Mouse (Mus musculus) neutrophil, adult 5-6 weeks (primary cell): ENCODE results near the gene Teddm1b. TPM values are rescaled to one million over a fixed set of nuclear protein-coding genes. Genes with fewer than 3 reads are reported as not detected.
"Not testable (repeated sequence)": the region's sequence is repeated elsewhere in the genome, so short reads cannot be mapped to it uniquely, and the experiment has no call there.

Experiments used
- ATAC-seq: fragments of 151-379, 151-347 bp; 2 replicates; pipeline ENCODE4 v1.8.0; 2017; ENCODE audit warnings: mild to moderate bottlenecking, moderate TSS enrichment; ENCODE audit not compliant: insufficient number of reproducible peaks, poor library complexity, low FRiP score, severe bottlenecking; ENCODE audit errors: extremely low read depth
- total RNA-seq: library from RNA; stranded (forward); fragments of 200-1000 nt; gene quantifications from 2 replicates; pipeline ENCODE4 v1.2.3, GENCODE M21; 2017

The Teddm1b gene
- 0.25 TPM in 1 of 2 replicates, not detected in the other for total RNA-seq

DNA sequence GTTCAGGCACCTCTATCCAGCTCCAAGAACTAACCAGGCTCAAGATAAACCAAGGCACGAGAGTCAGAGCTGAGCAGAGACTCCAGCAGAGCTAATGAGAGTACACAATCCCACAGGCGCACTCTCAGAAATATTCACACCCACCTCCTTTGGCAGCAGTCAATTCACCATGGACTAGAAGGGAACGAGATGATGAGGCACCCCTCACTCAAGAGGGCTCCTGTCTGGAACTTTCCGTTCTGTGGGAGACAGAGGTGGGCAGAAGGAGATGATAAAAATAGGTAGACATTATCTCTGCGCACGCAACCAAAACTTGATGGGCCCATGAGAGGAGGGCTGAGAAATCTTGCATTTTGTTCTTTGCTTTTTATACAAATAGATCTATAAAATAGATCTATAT, at the start of gene Teddm1b:
Teddm1b (plus strand) TSS at position 301 of the 400 bp plus-strand sequence.
- no peak for ATAC-seq

DNA sequence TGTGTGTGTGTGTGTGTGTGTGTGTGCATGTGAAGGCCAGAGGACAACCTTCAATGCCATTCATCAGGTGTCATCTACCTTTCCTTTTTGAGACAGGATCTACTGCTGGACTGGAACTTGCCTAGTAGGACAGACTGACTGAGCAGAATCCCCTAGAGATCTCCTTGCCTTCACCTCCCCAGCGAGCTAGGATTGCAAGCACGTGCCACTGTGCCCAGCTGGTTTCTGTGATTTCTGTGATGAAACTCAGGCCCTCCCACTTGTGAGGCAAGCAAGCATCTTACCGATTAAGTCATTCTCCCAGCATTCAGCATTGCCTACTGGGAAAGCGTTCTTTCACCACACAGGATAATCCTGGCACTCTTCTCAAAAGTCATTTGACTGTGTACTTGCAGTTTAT, 43.4 kb upstream of the Teddm1b start:
- ATAC-seq = no peak

DNA sequence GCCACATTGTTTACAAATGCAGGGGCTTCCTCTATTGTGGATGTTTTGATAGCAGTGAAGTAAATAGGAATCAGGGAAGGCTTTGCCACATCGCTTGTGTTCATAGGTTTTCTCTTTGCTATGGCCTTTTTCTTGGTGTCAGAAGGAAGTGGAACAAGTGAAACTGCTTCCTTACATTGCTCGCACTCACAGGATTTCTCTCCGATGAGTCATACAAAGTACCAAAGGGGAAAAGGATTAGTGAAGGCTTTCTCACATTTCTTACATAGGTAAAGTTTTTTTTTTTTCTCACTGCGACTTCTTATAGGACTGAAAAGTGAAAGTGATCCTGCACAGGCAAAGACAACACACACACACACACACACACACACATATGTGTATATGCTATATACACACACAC, 38.1 kb upstream of the Teddm1b start:
- no peak for ATAC-seq

DNA sequence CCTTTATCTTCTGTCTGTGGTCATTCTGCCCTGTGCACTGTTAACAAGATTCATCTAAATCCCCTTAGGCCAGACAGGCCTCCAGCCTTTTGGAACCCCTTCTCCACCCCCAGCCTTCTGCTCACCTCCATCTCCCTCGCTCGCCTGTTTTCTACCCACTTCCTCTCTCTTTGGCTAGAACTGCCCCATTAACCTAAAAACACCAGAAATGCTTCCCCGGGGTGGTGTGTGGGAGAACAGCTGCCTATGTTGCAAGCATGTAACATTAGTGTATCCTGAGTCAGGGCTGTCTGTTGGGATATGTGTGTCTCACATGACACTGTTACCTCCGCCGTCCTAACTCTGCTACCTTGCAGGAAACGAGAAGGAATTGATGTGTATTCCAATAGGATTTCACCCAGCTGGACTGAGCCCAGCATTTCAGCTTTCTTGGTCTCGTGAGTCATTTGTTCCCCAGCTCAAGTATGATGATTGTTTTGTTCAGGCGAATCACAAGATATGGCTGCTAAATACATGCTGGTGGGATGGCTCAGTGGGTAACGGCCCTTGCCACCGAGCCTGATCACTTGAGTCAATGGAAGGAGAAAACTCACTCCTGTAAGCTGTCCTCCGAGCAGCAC, 31.9 kb upstream of the Teddm1b start:
- no peak for ATAC-seq

DNA sequence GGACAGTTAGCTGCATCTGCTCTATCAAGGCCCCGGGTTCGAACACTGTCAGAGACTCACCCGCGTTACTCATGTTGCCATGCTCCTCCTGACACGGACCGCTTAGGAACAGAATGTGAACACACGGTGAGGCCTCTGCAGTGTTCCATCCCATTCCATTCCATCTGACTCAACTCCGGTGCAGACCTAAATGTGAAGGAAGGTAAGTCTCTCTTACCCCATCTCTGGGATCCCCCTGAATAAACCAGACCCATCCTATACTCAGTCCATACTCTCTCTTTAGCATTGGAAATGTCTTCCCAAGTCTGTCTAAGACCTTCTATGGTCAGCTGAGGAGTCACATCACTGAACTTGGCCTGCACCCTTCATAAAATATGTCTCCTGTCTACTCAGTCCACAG, 30.1 kb upstream of the Teddm1b start, which contains the start of gene Rgsl1:
Rgsl1 (minus strand) TSS at position 101 of the 400 bp plus-strand sequence.
- no peak for ATAC-seq

DNA sequence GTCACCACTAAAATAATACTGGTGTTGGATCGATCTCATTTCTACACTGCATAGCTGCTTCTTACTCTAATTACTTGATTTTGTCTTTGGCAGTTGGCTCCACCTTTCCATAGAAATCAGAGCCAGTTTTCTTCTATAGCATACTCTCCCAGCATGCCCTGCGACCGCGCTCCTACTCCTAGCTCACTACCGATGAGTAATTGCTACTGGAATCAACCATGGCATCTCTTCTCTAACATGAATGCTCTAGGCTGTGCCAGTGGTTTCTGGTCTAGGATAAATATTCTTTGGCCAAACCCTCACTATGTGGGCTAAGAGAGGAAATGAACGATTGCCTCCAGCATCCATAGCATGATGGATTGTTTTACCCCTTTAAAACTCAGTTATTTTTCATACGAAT, 27.7 kb upstream of the Teddm1b start:
- no peak for ATAC-seq

DNA sequence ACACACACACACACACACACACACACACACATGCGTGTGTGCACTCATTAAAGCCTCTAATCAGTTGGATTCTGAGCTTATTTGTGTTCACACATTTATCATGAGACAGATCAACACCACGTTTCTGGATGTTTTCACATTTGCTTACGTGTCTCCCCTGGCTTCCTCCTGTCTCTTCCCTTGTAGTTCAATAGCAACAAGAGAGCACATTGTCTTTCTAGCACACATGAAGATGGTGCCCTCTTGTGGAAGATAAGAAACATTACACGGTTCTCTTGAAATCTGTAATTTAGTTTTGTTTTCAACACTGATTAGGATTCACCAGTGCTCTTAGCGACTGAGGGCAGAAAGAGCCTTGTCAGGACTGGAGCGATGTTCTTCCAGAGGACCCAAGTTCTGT, 27.3 kb upstream of the Teddm1b start:
- ATAC-seq = no peak

DNA sequence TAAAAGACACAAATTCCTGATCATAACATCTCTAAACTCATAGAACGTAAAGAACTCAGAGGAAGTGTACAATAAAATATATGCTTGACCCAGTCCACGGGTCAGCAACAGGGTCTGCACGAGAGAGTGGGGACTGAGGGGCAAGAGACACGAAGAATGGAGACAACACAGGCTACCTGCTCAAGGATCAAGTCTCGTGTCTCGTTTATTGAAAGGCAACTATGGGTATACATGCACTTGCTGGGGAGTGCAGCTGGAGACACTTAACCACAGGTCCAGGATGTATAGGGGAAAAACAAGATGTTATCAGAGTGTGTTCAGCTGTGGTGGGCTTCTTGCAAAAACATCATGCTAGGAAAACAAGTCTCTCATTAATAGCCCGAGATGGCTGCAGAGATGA, 21.4 kb upstream of the Teddm1b start:
- not testable (repeated sequence) for ATAC-seq

DNA sequence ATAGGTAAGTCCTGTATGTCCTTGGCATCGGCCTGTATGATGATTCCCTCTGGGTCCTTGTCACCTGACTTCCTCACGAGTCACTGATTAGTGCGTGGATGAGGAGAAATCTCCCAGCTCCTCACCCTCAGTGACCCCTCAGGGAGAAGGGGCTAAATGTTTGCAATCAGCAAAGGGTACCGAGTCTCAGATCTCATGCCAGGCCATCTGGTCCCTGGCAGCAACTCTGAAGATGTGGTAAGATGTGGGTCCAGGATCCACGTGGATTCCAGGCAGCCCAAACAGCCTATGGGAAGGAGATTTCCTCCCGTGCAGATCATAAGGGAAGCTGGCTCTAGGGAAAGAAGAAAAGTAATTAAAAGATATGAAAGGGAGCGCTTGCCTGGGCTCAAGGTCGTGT, 18.2 kb upstream of the Teddm1b start:
- ATAC-seq = no peak

DNA sequence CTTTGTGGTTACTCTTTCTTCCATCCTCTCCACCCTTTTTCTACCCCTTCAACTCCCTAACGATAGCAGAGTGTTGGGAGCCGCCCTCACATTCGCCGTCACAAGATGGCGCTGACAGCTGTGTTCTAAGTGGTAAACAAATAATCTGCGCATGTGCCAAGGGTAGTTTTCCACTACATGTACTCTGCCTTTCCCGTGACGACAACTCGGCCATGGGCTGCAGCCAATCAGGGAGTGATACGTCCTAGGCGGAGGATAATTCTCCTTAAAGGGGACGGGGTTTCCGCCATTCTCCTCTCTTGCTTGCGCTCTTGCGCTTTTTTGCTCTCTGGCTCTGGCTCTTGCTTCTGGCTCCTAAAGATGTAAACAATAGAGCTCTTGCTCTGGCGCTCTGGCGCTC, 6.2 kb downstream of the Teddm1b start:
- not testable (repeated sequence) for ATAC-seq

DNA sequence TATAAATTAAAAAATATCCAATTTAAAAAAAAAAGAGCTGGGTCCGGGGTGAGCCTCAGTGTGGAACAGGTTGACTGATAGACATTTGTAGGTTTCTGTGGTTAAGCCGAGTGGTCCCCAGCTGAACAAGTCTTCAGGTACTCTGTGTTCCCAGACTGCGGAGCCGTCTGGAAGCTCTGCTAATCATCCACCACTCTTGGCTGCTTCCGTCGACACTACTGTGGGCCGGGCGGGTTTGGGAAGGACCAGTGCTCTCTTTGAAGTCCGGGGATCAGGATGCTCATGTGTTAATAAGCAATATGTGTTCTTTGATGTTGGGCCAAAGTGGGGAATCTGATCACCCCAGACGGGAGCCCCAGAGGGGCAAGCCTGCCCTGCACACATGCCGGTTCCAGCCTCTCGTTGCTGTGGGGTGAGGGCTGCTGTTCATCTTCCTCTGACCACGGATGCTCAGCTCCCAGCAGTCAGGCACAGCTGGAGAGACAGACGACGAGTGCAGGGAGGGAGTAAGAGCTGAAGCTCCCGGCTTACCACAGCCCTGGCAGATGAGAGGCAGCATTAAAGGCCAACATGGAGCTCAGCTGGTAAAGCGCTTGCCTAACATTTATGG, 12.0 kb downstream of the Teddm1b start:
- no peak for ATAC-seq

DNA sequence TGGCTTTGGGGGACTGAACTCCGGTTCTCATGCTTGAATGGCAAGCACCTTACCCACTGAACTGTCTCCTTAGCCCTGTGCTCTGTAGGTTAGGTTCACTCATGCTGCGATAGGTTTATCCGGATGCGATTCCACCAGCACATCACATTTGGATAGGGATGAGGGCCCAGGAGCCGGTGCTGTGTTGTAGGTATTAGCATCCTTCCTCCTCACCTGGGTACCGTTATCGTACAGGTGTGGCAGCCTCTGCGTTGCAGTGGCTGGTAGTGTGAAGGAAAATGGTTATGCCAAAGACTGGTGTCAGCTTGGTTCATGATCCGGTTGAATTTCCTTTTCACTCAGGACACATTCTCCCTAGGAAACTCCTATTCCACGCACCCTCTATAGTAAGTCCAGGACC, 16.0 kb downstream of the Teddm1b start:
- no peak for ATAC-seq

DNA sequence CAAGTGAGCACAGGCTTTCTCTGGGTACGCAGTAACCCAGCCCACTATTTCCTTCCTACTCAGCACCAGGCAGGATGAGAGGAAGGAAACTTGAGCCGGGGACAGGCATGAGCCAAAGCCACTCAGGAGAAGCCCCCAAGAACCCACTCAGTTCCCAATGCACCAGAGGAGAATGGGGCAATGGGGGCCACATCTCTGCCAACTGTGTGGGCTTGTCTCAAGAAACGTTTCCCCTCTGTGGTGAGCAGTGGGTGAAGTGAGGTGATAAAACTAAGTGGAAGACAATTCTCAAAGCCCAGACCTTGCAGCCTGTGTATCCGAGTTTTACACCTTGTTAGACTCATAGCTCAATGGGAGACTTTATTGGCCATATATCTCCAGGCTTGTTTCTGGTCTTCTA, 17.3 kb downstream of the Teddm1b start, which contains the start of gene Teddm1a:
Teddm1a (plus strand) TSS at position 301 of the 400 bp plus-strand sequence.
- no peak for ATAC-seq

DNA sequence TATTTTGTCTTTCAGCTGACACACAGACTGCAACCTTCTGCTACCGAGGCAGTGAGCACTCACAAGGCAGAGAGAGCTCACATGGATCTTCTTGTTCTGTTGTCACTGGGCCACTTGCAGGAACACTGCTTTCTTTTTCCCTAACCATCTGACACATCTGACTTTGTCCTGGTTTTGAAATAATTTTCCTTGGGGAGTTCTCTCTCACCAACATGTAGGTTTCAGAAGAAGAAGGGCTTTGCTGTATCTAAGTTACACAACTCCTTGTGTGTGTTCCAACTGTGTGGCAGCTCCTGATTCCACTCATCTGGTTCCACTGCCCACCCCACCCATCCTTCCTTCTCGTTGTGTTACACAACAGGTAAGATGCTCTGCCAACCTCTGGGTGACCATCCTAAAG, 19.6 kb downstream of the Teddm1b start:
- no peak for ATAC-seq

DNA sequence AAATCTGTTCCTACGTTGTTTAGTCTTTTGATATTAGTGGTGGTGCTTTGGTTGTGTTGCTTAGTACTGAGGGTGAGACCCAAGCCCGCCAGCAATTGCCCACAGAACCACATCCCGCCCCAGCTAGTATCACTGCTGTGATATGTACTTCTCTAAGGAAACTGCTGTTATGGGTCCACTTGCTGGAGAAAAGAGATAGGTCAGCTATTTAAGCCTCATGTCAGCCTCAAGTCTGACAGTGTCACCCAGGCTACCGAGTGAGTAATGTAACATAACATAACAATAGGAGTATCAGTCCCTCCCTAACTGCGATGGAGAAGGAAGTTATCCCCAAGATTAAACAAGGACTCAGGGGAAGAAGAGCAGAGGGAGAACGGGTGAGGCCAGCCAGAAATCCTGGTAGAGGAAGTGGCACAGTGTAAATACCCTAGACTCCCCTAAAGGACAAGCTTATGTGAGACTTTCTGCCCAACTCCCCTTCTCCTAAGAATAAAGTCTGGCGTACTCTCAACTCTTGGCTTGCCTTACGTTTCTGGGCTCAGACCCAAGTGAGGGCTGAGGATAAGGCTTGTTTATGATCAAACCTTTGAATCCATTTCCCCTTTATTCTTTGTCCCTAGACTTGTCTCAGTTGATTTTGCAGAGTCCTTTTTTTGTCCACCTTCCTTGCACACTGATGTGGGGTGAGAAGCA, 20.2 kb downstream of the Teddm1b start:
- no peak for ATAC-seq

DNA sequence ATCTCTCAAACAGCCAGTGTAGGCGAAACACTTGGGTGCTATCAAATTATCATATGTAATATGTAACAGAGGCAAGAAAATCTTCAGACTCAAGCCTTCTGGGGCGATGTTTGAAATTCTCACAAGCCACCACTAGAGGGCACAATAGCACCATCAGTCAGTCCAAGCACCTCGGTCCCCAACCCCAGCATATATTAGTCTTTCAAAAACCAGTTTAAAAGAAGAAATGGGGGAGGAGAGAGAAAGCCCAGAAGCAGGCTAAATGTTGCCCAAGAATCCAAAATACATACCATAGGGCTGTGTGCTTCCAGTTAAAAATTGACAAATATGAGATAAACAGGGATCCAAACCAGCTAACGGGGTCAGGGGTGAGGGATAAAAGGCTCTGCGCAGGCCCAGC, 20.8 kb downstream of the Teddm1b start:
- peak; percentile 51; the same call in 1 of the 2 replicates for ATAC-seq

DNA sequence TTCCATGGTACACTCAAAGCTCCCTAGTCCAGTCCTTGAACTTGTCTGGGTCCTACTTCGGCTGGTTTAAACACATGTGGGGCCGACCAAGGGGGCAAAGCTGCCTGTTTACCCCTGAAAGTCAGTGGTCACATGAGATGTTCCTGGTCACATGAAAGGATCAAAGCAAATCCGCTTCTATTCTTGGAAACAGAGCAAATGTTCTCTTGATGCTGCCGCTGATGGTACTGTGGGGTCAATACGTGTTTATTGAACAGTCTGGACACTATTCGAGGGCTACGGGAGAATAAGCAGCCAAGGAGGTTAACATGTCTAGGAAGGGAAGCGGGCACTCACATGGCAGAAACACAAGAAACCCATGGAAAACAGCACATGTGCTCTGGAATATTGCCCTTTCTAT, 23.1 kb downstream of the Teddm1b start:
- ATAC-seq = no peak

DNA sequence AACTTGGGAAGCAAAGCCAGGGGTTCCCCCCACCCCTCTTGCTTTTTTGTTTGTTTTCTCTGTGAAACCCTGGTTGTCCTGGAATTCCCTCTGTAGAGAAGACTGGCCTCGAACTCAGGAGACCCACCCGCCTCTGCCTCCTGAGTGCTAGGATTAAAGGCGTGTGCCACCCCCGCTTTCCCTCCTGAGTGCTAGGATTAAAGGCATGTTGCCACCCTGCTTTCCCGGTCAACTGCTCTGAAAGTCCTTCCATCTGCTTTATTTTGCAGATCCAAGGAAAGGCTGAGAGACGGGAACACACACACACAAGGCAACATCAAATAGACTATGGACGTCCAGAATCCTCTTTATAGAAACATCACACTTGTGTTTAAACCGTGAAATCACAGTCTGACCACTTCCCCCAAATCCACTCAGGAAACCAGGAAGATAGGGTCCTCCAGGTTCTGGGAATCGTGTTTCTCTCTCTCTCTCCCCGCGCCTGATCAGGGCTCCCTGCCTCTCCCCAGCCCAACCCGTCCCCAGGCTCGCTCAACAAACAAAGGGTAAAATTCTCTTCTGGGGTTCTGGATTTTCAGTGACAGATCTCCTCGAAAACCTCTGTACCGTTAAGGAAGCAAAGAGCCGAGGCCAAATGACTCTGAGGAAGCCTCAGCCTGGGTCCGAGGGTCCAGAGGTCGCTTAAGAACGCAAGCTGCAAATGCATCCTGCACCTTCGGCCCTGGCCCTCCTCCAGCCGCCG, 25.0 kb downstream of the Teddm1b start:
- ATAC-seq = no peak

DNA sequence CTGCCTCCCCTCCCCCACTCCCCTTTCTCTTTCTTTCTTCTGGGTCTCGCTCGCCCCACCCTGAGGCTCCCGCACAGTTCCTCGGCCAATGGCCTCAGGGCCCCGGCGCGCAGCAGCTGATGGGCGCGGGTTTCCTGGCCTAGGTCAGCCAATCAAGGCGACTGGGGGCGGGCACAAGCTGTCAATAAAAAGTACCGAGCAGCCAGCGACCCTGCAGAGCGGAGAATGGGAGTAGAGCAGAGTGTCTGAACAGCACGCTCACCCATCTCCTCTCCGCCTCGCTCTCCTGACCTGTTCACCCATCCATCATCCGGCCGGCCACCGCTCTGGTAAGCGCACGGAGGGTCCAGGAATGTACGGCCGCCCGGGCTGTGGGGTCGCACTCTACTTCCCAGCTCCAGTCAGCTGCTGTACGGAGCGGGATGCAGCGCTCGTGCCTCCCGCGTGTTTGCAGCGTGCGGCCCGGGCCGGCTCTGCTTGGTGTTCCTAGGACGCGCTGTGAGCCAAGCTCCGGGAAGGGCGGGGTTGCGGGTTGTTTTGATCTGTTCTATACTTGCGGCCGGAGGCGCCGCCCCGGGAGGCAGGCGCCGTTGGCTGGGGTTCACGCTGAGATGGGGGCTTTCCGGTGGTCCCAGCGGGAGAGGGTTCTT, 25.7 kb downstream of the Teddm1b start, which contains the start of the genes Glul and Teddm2:
Glul (plus strand) TSS at position 214 of the 650 bp plus-strand sequence.
Teddm2 (minus strand) TSS at position 498 of the 650 bp plus-strand sequence.
- ATAC-seq = peak; percentile 88
